Mouse (Mus musculus) ES-E14 (cell line): ENCODE results near the gene Slc2a4.
"Not testable (repeated sequence)": the region's sequence is repeated elsewhere in the genome, so short reads cannot be mapped to it uniquely, and the experiment has no call there.

Experiments
- CHD2 ChIP-seq: IDR thresholded peaks from 2 replicates; pipeline ENCODE4 v1.6.1; 2014; ENCODE audit warnings: mild to moderate bottlenecking, low read depth, low read length, inconsistent platforms
- HCFC1 ChIP-seq: IDR thresholded peaks from 2 replicates; pipeline ENCODE4 v1.6.1; 2012; ENCODE audit warnings: low read length, inconsistent platforms, borderline replicate concordance; ENCODE audit not compliant: insufficient read depth
- MAFK ChIP-seq: IDR thresholded peaks from 2 replicates; pipeline ENCODE4 v1.6.1; 2014; ENCODE audit warnings: mild to moderate bottlenecking, low read depth, low read length, inconsistent platforms; ENCODE audit not compliant: insufficient read depth
- ZC3H11A ChIP-seq: IDR thresholded peaks from 2 replicates; pipeline ENCODE4 v1.6.1; 2012; ENCODE audit warnings: low read depth, mild to moderate bottlenecking, inconsistent platforms, low read length, borderline replicate concordance

- TF ChIP-seq CHD2, ZC3H11A, HCFC1, MAFK: not testable (repeated sequence)
Observed at GRCm38 (mm10) chr11:69930176-69930575, 17.8 kb downstream of the Slc2a4 start.
